Mouse (Mus musculus) B cell, adult 2 months (primary cell): ENCODE data around the gene Npas2.

ENCODE experiments used
- DNase-seq, 2 experiments: peaks; one replicate each; pipeline ENCODE4 v3.0.0; 2022

The Npas2 gene

GRCm38 (mm10) chr1:39287831-39288230 is 94.3 kb downstream of the Npas2 start:
- no peak for DNase-seq

GRCm38 (mm10) chr1:39288425-39288824 is 94.9 kb downstream of the Npas2 start:
- no peak for DNase-seq

GRCm38 (mm10) chr1:39292001-39292400 is 98.5 kb downstream of the Npas2 start:
- DNase-seq = no peak

GRCm38 (mm10) chr1:39298294-39298693 is 104.8 kb downstream of the Npas2 start:
- DNase-seq = no peak

GRCm38 (mm10) chr1:39300243-39300642 is 106.7 kb downstream of the Npas2 start:
- no peak for DNase-seq

- DNase-seq = no peak
Measured at GRCm38 (mm10) chr1:39300676-39301075, 107.1 kb downstream of the Npas2 start.

- no peak for DNase-seq
Measured at GRCm38 (mm10) chr1:39302246-39302645, 108.7 kb downstream of the Npas2 start.

GRCm38 (mm10) chr1:39303054-39303649 is 109.6 kb downstream of the Npas2 start:
- no peak for DNase-seq

- DNase-seq = no peak
Measured at GRCm38 (mm10) chr1:39307291-39307690, 113.8 kb downstream of the Npas2 start.

GRCm38 (mm10) chr1:39307971-39308370 is 114.4 kb downstream of the Npas2 start:
- no peak for DNase-seq

- no peak for DNase-seq
Measured at GRCm38 (mm10) chr1:39309548-39309947, 116.0 kb downstream of the Npas2 start.

- no peak for DNase-seq
Measured at GRCm38 (mm10) chr1:39312345-39312967, 118.9 kb downstream of the Npas2 start.

GRCm38 (mm10) chr1:39313352-39314245 is 120.1 kb downstream of the Npas2 start:
- DNase-seq = no peak

- no peak for DNase-seq
Measured at GRCm38 (mm10) chr1:39317935-39318334, 124.4 kb downstream of the Npas2 start.

GRCm38 (mm10) chr1:39318870-39319269 is 125.3 kb downstream of the Npas2 start:
- no peak for DNase-seq

GRCm38 (mm10) chr1:39321954-39322353 is 128.4 kb downstream of the Npas2 start:
- DNase-seq = no peak

GRCm38 (mm10) chr1:39325228-39325627 is 131.7 kb downstream of the Npas2 start:
- no peak for DNase-seq

GRCm38 (mm10) chr1:39327546-39327945 is 134.0 kb downstream of the Npas2 start:
- DNase-seq = no peak

- DNase-seq = no peak
Measured at GRCm38 (mm10) chr1:39330857-39331594, 137.5 kb downstream of the Npas2 start.

GRCm38 (mm10) chr1:39332456-39332855 is 138.9 kb downstream of the Npas2 start:
- DNase-seq = no peak

GRCm38 (mm10) chr1:39335561-39336196 is 142.1 kb downstream of the Npas2 start:
- DNase-seq = no peak

- DNase-seq = no peak
Measured at GRCm38 (mm10) chr1:39336788-39337187, 143.3 kb downstream of the Npas2 start.

GRCm38 (mm10) chr1:39338831-39339230 is 145.3 kb downstream of the Npas2 start:
- no peak for DNase-seq
